Mouse (Mus musculus): ENCODE data around the gene Gm15319. TPM values are rescaled to one million over a fixed set of nuclear protein-coding genes. Genes with fewer than 3 reads are reported as not detected.
"Not testable (repeated sequence)": the region's sequence is repeated elsewhere in the genome, so short reads cannot be mapped to it uniquely, and the experiment has no call there.

The Gm15319 gene
- polyA plus RNA-seq, 1 experiment from 2014 or later: not detected

DNA sequence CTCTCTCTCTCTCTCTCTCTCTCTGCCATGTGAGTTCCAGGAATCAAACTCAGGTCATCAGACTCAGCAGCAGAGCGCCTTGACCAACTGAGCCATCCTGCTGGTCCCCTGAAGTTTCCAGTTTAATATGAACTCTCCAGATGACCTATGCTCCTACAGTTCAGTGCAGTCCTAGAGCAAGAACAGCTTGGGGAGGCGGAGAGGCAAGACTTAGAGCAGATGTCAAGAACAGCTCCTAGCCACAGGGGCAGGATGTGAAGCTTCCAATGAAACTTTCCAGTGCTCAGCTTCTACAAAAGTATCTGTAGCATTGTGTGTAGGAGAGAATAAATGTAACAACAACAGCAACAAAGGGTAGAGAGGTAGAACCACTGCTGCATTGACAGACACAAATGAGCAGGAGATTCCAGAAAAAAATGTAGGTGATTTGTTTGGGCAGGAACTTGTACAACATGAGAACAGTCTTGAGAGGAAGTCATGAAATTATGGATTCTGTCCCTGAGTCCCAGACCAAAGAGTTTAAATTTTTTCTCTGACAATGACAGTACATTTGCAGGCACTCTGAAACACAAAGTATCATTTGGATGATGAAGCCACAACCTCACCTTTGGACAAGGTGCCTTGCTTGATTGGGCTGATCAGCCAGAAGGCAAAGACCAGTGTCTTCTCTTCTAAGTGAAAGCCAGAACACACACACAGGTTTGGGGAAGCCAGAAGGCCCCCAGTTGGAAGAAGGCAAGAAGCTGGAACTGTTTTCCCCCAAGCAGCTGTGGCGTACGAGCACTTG, 16.8 kb upstream of the Gm15319 start:
- not testable (repeated sequence) for H3K4me3 ChIP-seq; H3K9me3 ChIP-seq; H3K4me1 ChIP-seq (replicated peaks); H3K4me2 ChIP-seq; H3K9ac ChIP-seq; H3K27ac ChIP-seq (replicated peaks); H3K27me3 ChIP-seq; H3K36me3 ChIP-seq
- peak; percentile 34; the same call in 1 of the 2 replicates for ATAC-seq (ENCODE audit: low FRiP score, low read depth)
- WGBS: no CpG with 5 or more reads among the region's 4 CpGs

DNA sequence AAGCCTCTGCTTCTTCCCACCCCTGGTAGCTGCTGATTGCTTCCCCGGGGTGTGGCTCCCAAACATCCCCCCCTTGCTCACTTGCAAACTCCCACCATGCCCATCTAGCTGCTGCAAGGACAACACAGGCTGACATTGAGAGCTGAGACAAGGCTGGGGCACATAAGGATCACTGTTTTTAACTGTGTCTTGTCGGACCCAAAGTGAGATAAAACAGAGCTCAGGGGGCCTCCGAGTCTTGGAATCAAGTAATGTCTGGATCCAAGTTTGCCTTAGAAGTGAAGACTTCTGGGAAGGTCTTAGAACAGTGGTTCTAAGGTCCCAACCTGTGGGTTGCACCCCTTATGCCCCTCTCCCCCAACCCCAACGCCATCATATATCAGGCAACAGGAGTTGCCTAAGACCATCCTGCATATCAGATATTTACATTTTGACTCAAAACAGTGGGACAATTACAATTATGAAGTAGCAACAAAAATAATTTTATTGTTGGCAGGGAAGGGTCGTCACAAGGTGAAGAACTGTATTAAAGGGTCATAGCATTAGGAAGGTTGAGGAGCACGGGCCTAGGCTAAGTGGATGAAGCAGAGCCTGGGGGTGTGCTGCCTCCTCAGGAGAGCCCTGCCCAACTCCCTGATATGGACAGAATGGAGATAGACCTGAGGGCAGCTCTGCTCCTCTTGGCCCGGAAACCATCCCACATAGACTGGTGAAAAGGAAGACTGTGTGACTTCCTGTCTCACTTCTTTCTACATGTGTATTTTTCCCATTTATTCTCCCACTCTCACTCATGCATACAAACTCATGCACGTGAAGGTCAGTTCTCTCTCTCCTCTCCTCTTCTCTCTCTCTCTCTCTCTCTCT, 16.0 kb upstream of the Gm15319 start:
- not testable (repeated sequence) for H3K27ac ChIP-seq (replicated peaks); H3K9ac ChIP-seq; H3K4me2 ChIP-seq; H3K4me3 ChIP-seq; H3K36me3 ChIP-seq; H3K27me3 ChIP-seq; H3K9me3 ChIP-seq; H3K4me1 ChIP-seq (replicated peaks)
- WGBS: 81% methylated on average over 4 of the region's 8 CpGs
- ATAC-seq (ENCODE audit: low FRiP score, low read depth): peak; percentile 90

DNA sequence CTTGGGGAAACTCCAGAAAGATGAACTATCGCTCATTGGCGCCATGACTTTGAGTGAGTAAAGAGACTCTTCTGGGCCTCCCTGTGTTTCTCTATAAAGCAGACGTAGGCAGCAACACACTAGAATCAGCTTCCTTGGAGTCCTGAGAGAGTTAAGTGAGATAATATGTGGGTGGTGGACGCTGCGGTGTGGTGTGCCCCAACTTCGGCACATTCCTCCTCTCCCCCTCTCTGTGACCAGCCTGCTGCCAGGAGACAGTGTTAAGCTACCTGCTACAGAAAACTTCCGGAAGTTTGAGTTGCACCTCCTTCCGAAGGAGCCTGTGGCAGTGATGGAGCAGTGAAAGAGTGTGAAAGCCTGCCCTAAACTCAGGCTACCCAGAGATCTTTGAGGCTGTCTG, 15.3 kb upstream of the Gm15319 start:
- not testable (repeated sequence) for H3K4me3 ChIP-seq

DNA sequence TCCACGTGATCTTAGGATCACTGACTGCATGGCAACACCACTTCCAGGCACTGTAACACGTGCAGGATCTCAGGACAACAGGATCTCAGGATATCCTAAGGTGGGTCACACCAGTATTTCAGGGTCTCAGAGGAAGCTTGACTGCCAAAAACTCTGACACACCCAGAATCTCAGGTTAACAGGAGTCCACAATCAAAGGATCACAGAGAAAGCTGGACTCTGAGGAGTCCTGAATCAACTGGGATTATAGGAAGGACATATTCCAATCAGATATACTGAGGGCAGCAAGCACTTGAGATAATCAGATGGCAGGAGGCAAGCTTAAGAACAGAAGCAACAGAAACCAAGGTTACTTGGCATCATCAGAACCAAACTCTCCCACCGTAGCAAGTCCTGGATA, 12.7 kb upstream of the Gm15319 start:
- H3K27ac ChIP-seq (replicated peaks); H3K4me1 ChIP-seq (replicated peaks); H3K4me3 ChIP-seq; ATAC-seq (ENCODE audit: low FRiP score, low read depth); H3K4me2 ChIP-seq; H3K27me3 ChIP-seq; H3K9ac ChIP-seq; H3K9me3 ChIP-seq; H3K36me3 ChIP-seq: not testable (repeated sequence)
- WGBS: no CpG with 5 or more reads among the region's 3 CpGs

More for the DNA sequence above, 15.3 kb upstream of the Gm15319 start:
- ATAC-seq (ENCODE audit: low FRiP score, low read depth); H3K4me1 ChIP-seq (replicated peaks); H3K9ac ChIP-seq; H3K27ac ChIP-seq (replicated peaks); H3K4me2 ChIP-seq; H3K36me3 ChIP-seq; H3K27me3 ChIP-seq; H3K9me3 ChIP-seq: not testable (repeated sequence)
- 83% methylated on average over 5 of the region's 8 CpGs for WGBS

DNA sequence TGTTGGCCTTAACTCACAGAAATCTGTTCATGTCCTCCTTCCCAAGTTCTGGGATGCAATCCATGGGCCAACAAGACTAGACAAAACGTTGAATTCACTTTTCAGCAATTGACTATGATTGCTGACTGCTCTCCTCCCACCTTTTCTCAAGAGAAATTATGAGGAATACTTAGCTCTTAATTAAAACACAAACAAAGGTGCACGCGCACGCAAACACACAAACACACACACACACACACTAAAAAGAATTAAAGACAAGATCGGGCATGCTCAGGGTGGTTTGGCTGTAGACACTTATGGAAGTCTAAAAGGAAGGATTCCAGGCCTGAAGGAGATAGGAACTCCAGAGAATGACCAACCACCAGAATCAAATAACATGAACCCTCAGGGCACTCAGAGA, 6.6 kb downstream of the Gm15319 start:
- not testable (repeated sequence) for H3K27me3 ChIP-seq; ATAC-seq (ENCODE audit: low FRiP score, low read depth); H3K4me2 ChIP-seq; H3K27ac ChIP-seq (replicated peaks); H3K4me3 ChIP-seq; H3K36me3 ChIP-seq; H3K9me3 ChIP-seq; H3K4me1 ChIP-seq (replicated peaks); H3K9ac ChIP-seq
- 80% methylated on average over 5 of the region's 5 CpGs for WGBS

DNA sequence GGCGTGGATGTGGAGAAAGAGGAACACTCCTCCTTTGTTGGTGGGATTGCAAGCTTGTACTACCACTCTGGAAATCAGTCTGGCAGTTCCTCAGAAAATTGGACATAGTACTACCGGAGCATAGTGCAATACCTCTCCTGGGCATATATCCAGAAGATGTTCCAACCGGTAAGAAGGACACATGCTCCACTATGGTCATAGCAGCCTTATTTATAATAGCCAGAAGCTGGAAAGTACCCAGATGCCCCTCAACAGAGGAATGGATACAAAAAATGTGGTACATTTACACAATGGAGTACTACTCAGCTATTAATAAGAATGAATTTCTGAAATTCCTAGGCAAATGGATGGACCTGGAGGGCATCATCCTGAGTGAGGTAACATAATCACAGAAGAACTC, 9.4 kb downstream of the Gm15319 start:
- ATAC-seq (ENCODE audit: low FRiP score, low read depth); H3K9ac ChIP-seq; H3K9me3 ChIP-seq; H3K4me1 ChIP-seq (replicated peaks); H3K4me3 ChIP-seq; H3K27me3 ChIP-seq; H3K27ac ChIP-seq (replicated peaks); H3K36me3 ChIP-seq; H3K4me2 ChIP-seq: not testable (repeated sequence)
- 87% methylated on average over 2 of the region's 3 CpGs for WGBS

DNA sequence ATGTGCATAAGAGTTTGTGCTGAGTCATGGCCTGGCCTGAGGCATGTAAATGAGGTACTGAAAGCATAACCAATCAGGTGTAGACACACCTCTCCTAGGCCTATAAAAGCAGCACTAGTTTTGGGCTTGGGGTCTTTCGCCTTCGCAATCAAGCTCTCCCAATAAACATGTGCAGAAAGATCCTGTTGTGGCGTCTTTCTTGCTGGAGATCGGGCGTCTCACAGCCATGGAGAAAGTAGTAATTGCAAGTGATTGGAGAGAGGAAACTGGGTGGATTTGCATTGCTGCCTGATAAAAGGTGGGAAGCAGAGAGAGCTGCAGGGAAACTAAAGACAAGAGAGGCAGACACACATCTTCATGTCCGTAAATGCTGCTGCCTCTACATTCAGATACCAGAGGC, 60.3 kb downstream of the Gm15319 start:
- WGBS: 92% methylated on average over 5 of the region's 6 CpGs
- H3K27ac ChIP-seq (replicated peaks); H3K36me3 ChIP-seq; H3K4me3 ChIP-seq; ATAC-seq (ENCODE audit: low FRiP score, low read depth); H3K9ac ChIP-seq; H3K4me2 ChIP-seq; H3K9me3 ChIP-seq; H3K27me3 ChIP-seq; H3K4me1 ChIP-seq (replicated peaks): not testable (repeated sequence)

DNA sequence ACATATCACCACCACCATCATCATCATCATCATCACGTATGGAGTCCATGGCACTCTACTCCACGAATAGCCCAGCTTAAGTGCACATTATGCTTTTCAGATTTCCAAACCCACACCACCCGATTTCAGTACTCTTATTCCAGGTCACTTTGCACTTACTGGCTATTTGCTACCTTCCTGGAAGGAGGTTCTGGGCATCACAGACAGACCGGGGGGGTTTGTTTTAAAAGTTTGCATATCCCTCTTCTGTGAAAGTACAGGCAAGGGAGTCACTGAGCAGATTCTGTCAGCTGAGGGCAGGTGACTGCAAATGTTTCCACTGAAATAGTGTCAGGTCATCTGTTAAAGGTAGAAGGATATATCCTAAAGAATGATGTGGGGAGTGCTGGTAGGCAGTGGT, 63.0 kb downstream of the Gm15319 start:
- H3K9me3 ChIP-seq; H3K9ac ChIP-seq; ATAC-seq (ENCODE audit: low FRiP score, low read depth); H3K27me3 ChIP-seq; H3K4me3 ChIP-seq; H3K4me1 ChIP-seq (replicated peaks); H3K4me2 ChIP-seq; H3K27ac ChIP-seq (replicated peaks); H3K36me3 ChIP-seq: not testable (repeated sequence)
- WGBS: 83% methylated on average over 4 of the region's 4 CpGs

DNA sequence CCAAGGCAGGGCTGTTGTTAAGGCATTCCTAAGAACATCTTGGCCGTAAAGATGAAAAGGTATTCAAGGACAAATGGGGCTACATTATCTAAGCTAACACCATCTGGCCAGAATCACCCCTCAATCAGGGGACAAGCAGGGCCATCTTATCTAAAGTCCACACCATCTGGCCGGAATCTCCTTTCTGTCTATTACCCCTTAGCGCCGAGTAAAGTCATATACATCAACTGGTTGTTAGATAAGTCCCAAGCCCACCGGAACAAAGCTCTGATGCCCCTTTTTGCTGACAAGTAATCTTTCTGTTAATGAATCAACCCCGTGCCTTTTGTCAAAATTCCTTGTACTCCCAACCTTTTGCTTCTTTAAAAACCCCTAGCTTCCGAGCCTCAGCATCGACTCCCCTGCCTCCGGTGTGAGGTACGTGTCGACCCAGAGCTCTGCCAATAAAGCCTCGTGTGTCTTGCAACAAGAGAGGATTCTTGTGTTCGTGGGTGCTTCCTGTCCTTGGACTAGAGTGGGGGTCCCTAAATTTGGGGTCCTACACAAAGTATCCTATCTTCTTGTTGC, 65.0 kb downstream of the Gm15319 start:
- not testable (repeated sequence) for H3K27ac ChIP-seq (replicated peaks); H3K27me3 ChIP-seq; H3K4me3 ChIP-seq; H3K36me3 ChIP-seq; H3K4me1 ChIP-seq (replicated peaks); H3K9ac ChIP-seq; ATAC-seq (ENCODE audit: low FRiP score, low read depth); H3K9me3 ChIP-seq; H3K4me2 ChIP-seq
- 86% methylated on average over 12 of the region's 13 CpGs for WGBS

DNA sequence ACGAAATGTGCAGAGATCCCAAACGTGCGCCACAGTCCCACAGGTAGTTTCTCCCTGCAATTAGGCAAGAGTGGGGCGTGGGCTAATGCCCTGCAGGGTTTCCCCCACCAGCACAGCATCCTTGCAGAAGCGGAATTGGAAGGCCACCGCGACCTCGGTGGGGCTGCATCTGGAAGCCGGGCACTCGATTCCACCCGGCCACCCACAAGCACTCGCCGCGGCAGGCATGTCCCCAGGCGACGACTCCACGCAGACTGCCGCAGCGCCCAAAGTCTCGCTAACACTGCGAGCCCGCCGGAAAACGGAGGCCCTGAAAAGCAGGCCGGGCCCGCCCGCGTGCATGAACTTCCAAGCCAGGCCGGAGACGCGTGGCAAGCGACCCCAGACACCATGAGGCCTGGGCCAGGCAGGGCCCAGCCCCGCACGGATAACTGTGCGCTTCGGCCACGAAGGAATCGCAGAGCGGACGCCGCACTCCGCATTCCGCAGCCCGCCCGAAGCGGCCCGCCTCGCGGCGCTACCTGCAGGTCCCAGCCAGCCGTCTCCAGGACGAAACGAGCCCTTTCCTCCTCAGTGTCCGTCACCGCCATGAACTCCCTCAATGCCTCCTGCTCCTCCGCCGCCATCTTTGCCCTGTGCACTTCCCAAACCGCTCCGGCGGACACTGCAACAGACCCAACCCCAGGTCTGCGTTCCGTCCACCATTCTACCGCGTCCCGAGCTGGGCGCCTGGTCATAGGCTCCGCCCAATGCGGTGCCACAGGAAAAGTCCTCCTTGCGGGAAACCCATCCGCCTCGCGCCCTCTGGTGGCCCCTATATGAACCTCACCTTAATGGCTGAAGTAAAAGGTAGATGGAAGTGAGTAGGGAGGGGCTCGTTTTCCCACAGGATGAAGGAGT, 66.0 kb downstream of the Gm15319 start:
- peak overlapping the region; percentile 46 for H3K4me3 ChIP-seq
- not testable (repeated sequence) for H3K9me3 ChIP-seq; H3K4me1 ChIP-seq (replicated peaks); H3K36me3 ChIP-seq; H3K27me3 ChIP-seq
- peak; percentile 100 for ATAC-seq (ENCODE audit: low FRiP score, low read depth)
- peak overlapping the region; percentile 50 for H3K4me2 ChIP-seq
- peak overlapping the region; percentile 72 for H3K27ac ChIP-seq (replicated peaks)
- H3K9ac ChIP-seq: peak overlapping the region; percentile 68
- 11% methylated on average over 72 of the region's 73 CpGs for WGBS

DNA sequence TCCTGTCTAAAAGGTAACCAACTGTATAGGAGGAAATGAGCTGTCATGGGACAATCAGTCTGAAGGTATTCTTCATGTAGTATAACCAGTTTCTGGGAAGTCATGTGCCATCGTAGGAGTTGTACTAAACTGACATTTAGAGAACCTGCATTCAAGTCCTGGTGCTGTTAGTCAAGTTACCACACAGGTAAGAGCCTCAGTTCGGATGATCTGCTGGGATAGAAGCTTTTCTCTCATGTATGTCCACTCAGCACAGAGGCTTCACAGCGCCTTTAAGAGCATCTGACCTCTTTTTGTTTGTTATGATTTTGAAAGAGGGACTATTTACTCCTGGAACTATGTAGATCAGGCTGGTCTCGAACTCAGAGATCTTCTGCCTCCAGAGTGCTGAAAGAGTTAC, 67.1 kb downstream of the Gm15319 start:
- not testable (repeated sequence) for H3K27ac ChIP-seq (replicated peaks); H3K36me3 ChIP-seq; H3K4me3 ChIP-seq; H3K9ac ChIP-seq; ATAC-seq (ENCODE audit: low FRiP score, low read depth); H3K4me1 ChIP-seq (replicated peaks); H3K9me3 ChIP-seq; H3K4me2 ChIP-seq; H3K27me3 ChIP-seq
- 91% methylated on average over 3 of the region's 4 CpGs for WGBS

All from hindbrain, embryonic 15.5 days (tissue).